Mouse (Mus musculus) forebrain, embryonic 14.5 days (tissue): ENCODE results near the gene Lysmd3. TPM values are rescaled to one million over a fixed set of nuclear protein-coding genes. Genes with fewer than 3 reads are reported as not detected.
A peak's percentile ranks its signal among the peaks of the same experiment; 100 is the strongest.

ENCODE experiments used
- ATAC-seq: fragments of 200-750 bp; cut with Nextera tagmentation; 2 replicates; pipeline ENCODE4 v1.8.0; 2017; ENCODE audit warnings: mild to moderate bottlenecking, moderate library complexity
- DNase-seq: peaks from one replicate; pipeline ENCODE4 v3.0.0-alpha.2; 2015; ENCODE audit warnings: low spot score
- H3K27ac ChIP-seq: fragments of 300-500 bp; sonication (generic); 2 replicates; pipeline ENCODE4 v1.5.1; 2014; ENCODE audit warnings: low read depth, mild to moderate bottlenecking, control low read depth, low read length, moderate library complexity
- H3K27me3 ChIP-seq: fragments of 300-500 bp; sonication (generic); replicated peaks from 2 replicates; pipeline ENCODE4 v1.6.1; 2014; ENCODE audit warnings: low read length, control low read depth, mixed read lengths; ENCODE audit not compliant: control insufficient read depth, insufficient read depth
- H3K36me3 ChIP-seq: fragments of 300-500 bp; sonication (generic); 2 replicates; pipeline ENCODE4 v1.6.1; 2014; ENCODE audit warnings: low read length, control low read depth; ENCODE audit not compliant: control insufficient read depth, insufficient read depth
- H3K4me1 ChIP-seq: fragments of 300-500 bp; sonication (generic); 2 replicates; pipeline ENCODE4 v1.6.1; 2014; ENCODE audit warnings: antibody characterized with exemption, low read length, control low read depth; ENCODE audit not compliant: control insufficient read depth, insufficient read depth
- H3K4me2 ChIP-seq: fragments of 300-500 bp; sonication (generic); 2 replicates; pipeline ENCODE4 v1.6.1; 2014; ENCODE audit warnings: mild to moderate bottlenecking, control low read depth, low read length
- H3K4me3 ChIP-seq: fragments of 300-500 bp; sonication (generic); 2 replicates; pipeline ENCODE4 v1.5.1; 2014; ENCODE audit warnings: low read depth, low read length, control low read depth
- H3K9ac ChIP-seq: fragments of 300-500 bp; sonication (generic); 2 replicates; pipeline ENCODE4 v1.6.1; 2014; ENCODE audit warnings: mild to moderate bottlenecking, low read length, control low read depth, moderate library complexity
- H3K9me3 ChIP-seq: fragments of 300-500 bp; sonication (generic); replicated peaks from 2 replicates; pipeline ENCODE4 v1.6.1; 2016; ENCODE audit warnings: low read length, control low read depth, mixed read lengths; ENCODE audit not compliant: control insufficient read depth
- WGBS: fragments of 180-500 bp; shearing (Covaris S2); extraction: QIAGEN DNeasy Blood & Tissue Kit; methylation state at CpG from one replicate; pipeline ENCODE4 v1.1.7; 2014; 5-methylcytosine and 5-hydroxymethylcytosine counted together
- polyA plus RNA-seq: library from polyadenylated mRNA; unstranded; fragments of >200 nt; fragmentation: Nextera tagmentation; extraction: Ambion mirVana; gene quantifications from 2 replicates; pipeline ENCODE4 v1.2.1, GENCODE M21; 2014

Lysmd3 gene
- polyA plus RNA-seq, 1 experiment from 2014 or later: 25.2 TPM

DNA sequence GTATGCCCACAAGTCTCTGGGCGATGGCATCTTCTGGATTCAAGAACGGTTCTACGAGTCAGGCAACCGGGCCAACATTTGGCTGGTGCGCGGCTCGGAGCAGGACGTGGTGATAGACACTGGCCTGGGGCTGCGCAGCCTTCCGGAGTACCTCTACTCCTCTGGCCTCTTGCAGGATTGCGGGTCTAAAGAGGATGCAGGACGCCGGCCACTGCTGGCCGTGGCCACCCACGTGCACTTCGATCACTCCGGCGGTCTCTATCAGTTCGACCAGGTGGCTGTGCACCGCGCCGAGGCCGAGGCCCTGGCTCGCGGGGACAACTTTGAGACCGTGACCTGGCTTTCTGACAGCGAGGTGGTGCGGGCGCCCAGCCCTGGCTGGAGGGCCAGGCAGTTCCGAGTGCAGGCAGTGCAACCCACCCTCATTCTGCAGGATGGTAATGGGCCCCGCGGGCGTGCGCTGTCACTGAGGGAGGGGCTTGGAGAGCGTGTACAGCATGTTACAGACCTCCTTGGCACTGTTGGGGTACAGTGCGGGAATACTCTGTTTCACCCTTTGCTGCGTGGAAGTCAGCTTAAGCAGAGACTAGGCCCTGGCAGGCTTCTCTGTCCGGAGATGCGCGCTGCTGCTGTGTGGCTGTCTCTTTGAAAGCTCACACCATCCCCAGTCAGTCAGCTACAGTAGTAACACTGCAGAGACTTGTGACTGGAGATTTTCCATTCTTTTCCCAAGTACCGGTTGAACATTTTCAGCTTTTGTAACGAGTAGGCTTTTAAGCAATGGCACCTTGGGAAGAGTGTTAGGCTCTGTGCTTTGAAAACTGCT, 54.3 kb downstream of the Lysmd3 start:
- peak overlapping the region; percentile 77 for H3K9ac ChIP-seq
- H3K27me3 ChIP-seq: no peaks in the 10 kb centered on the region
- H3K4me2 ChIP-seq: peak overlapping the region; percentile 97
- peak overlapping the region; percentile 77 for H3K27ac ChIP-seq
- no peaks in the 10 kb centered on the region for H3K4me1 ChIP-seq
- H3K9me3 ChIP-seq: no peaks in the 10 kb centered on the region
- DNase-seq (peak; percentile 51), ATAC-seq (peak; percentile 30)
- peak overlapping the region; percentile 77 for H3K4me3 ChIP-seq
- under 1% methylated on average over 42 of the region's 42 CpGs for WGBS
- no peaks in the 10 kb centered on the region for H3K36me3 ChIP-seq

DNA sequence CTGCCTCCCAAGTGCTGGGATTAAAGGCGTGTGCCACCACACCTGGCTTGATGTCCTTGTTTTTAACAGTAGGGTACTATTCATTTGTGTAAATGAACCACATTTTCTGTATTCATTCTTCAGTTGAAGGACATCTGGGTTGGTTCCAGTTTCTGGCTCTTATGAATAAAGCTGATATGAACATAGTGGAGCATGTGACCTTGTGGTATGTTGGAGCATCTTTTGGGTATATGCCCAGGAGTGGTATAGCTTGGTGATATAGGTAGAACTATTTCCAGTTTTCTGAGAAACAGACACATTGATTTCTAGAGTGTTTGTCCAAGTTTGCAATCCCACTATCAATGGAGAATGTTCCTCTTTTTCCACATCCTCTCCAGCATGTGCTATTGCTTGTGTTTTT, 56.4 kb downstream of the Lysmd3 start:
- 83% methylated on average over 1 of the region's 1 CpGs for WGBS
- Histone ChIP-seq H3K9ac (no peak overlapping the region), H3K36me3 (no peaks in the 10 kb centered on the region), H3K27me3 (no peaks in the 10 kb centered on the region), H3K4me2 (no peak overlapping the region), H3K9me3 (no peaks in the 10 kb centered on the region), H3K4me3 (no peak overlapping the region), H3K27ac (no peak overlapping the region), H3K4me1 (no peaks in the 10 kb centered on the region)
- DNase-seq (no peak), ATAC-seq (no peak)

Other genes with a start within 250 kb of the Lysmd3 start
- 14.7 and 14.8 TPM in 2 replicates for gene Adgrv1, start 24.5 kb upstream of the Lysmd3 start, polyA plus RNA-seq
- 2.9 and 3.4 TPM in 2 replicates for gene Polr3g, start 53.4 kb downstream of the Lysmd3 start, polyA plus RNA-seq
- 23.8 and 33.6 TPM in 2 replicates for gene Mblac2, start 53.7 kb downstream of the Lysmd3 start, polyA plus RNA-seq
- gene Cetn3, start 125.4 kb downstream of the Lysmd3 start, polyA plus RNA-seq: 301 and 315 TPM in 2 replicates